Mouse (Mus musculus) left cerebral cortex, postnatal 36 days (tissue): ENCODE data around the gene Sptssa. TPM values are rescaled to one million over a fixed set of nuclear protein-coding genes. Genes with fewer than 3 reads are reported as not detected.

Experiments used
- DNase-seq, 2 experiments: peaks; one replicate each; pipeline ENCODE4 v3.0.0; 2021 to 2022; ENCODE audit warnings: low spot score in 2 of 2, mixed read lengths in 1 of 2
- intact Hi-C: fragments of 180-260 bp; cut with DNase I; formaldehyde crosslinking; loops from one replicate; pipeline ENCODE4 v1.15.1; 2025
- microRNA-seq: library from miRNA; unstranded; fragments of <30 nt; microRNA quantifications from one replicate; pipeline ENCODE4 v1.2.0, GENCODE M21; 2022
- total RNA-seq, 2 experiments: library from RNA; stranded (reverse); gene quantifications; 2 replicates each; pipeline ENCODE4 v1.2.3; 2021

The Sptssa gene
- total RNA-seq, 2 experiments from 2014 or later: 20.2 to 22.8 TPM

GRCm38 (mm10) chr12:54598358-54598757 lies 58.0 kb downstream of the Sptssa start:
- intact Hi-C loops: no loop called here
- DNase-seq: no peak

GRCm38 (mm10) chr12:54596715-54597114 lies 59.7 kb downstream of the Sptssa start:
- no peak for DNase-seq
- intact Hi-C loops: no loop called here

Small RNA genes within 50 kb of the gene (microRNA-seq; reads per million reads assigned to microRNA genes)
- not detected for gene Mir1892

Other genes starting within 250 kb of the Sptssa start
- 10 to 100 TPM; 37.9 to 41.0 TPM for gene Eapp, start 39.3 kb upstream of the Sptssa start, total RNA-seq
- 10 to 100 TPM; 44.3 to 45.5 TPM for gene Snx6, start 139.1 kb upstream of the Sptssa start, total RNA-seq
- gene Cfl2, start 206.3 kb upstream of the Sptssa start, total RNA-seq: 100 to 1,000 TPM; 106 to 113 TPM